Comparison of ENCODE assay signal across 8 mouse cellular contexts in the genomic region with DNA sequence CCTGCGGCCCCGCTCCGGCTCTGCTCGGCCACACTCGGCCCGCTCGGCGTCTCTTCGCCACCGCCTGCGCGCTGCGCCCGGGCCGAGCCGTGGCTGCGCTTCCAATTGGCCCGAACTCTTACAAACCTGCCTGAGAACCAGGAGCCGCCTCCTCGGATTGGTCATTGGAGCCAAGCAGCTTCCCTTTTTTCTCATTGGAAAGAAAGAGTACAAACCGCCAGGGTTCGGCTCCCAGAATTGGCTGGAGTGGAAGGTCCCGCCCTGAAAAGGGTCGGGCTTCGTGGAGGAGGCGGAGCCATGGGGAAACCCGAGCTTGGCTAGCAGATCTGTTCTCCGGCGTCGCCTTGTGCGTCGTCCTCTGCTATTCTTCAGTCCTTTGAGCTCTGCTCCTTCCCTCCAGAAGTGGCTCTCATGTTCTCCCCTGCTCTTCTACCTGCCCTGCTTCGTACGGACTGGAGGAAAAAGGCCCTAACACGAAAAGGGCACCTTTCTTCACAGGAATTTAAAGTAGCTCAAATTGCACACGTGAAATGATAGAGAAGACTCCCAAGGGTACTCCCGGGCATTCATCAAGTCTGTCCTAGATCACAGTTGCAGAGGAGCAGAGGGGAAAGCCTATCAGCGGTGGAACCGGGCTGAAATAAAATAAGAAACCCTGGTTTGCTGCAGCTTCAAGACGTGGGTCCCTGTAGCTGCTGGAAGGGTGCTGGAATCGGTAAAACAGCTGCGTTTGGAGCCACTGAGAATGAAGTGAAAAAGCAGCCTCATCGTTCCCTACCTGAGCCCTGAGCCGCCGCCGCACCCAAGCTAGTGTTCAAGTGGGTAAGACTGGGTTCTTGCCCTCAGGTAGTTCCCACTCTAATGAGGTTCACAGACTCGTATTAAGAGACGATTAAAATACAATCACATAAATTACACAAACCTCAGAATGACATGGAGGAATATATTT. TPM values are rescaled to one million over a fixed set of nuclear protein-coding genes. Genes with fewer than 3 reads are reported as not detected.
DNase-seq lines count a peak whose midpoint lies in the region; ATAC-seq and TF ChIP-seq lines count a peak whose summit lies in the region.

A gene (minus strand): TSS at position 225 of the 949 bp plus-strand sequence.

- H3K9ac ChIP-seq in MEL (ENCODE audit: control insufficient read depth, low read depth, low read length, poor library complexity, severe bottlenecking), result peak within 1 kb of the TSS; percentile 89
- H3K9ac ChIP-seq in forebrain, postnatal 0 days, result peak within 1 kb of the TSS; percentile 84
- H3K9ac ChIP-seq in lung, embryonic 15.5 days, result peak within 1 kb of the TSS; percentile 87

- peak within 1 kb of the TSS; percentile 83 for H3K4me2 ChIP-seq in forebrain, postnatal 0 days (ENCODE audit: low read depth)
- H3K4me2 ChIP-seq in lung, embryonic 15.5 days, result peak within 1 kb of the TSS; percentile 79

- peak within 1 kb of the TSS; percentile 82 to 83 for H3K4me3 ChIP-seq in MEL (ENCODE audit: control insufficient read depth in 1 of 2, insufficient read depth in 1 of 2, low read depth in 2 of 2, low read length in 2 of 2)
- peak within 1 kb of the TSS; percentile 71 for H3K4me3 ChIP-seq in cerebellum, adult 2 months (replicated peaks; ENCODE audit: insufficient read depth, low read depth, low read length)
- H3K4me3 ChIP-seq in forebrain, postnatal 0 days (ENCODE audit: low read depth, low read length), result peak within 1 kb of the TSS; percentile 85
- H3K4me3 ChIP-seq in lung, embryonic 15.5 days, result peak within 1 kb of the TSS; percentile 83

- TF ChIP-seq EP300 in MEL (IDR thresholded peaks at IDR 0.05; ENCODE audit: low read depth in 1 of 2, low read length in 2 of 2), result no peak

- peak; percentile 67 to 98; a peak in 3 of 4 replicates for TF ChIP-seq POLR2A in MEL (IDR thresholded peaks at IDR 0.05; ENCODE audit: control insufficient read depth in 1 of 2, insufficient read depth in 1 of 2, low read depth in 1 of 2, low read length in 2 of 2, poor library complexity in 1 of 2)
- TF ChIP-seq POLR2A in cerebellum, adult 2 months (IDR thresholded peaks at IDR 0.05; ENCODE audit: borderline replicate concordance, insufficient read depth, low read length), result peak; percentile 96

- no peak for TF ChIP-seq CTCF in MEL (IDR thresholded peaks at IDR 0.05 in 2 of 3, conservative IDR thresholded peaks at IDR 0.05 in 1 of 3; ENCODE audit: control insufficient read depth in 1 of 3, insufficient read depth in 1 of 3, low read depth in 2 of 3, low read length in 3 of 3, poor library complexity in 1 of 3, severe bottlenecking in 1 of 3)
- no peak for TF ChIP-seq CTCF in cerebellum, adult 2 months (IDR thresholded peaks at IDR 0.05; ENCODE audit: borderline replicate concordance, insufficient read depth, low read depth, low read length)
- TF ChIP-seq CTCF in forebrain, postnatal 0 days (IDR thresholded peaks at IDR 0.05; ENCODE audit: low read depth), result 0 out of 2 replicates have a peak, but pooled peaks have one; percentile 1

- WGBS in cerebellum, adult 2 months, result 1% methylated on average over 48 of the region's 48 CpGs
- 1% methylated on average over 48 of the region's 48 CpGs for WGBS in forebrain, postnatal 0 days
- under 1% methylated on average over 48 of the region's 48 CpGs for WGBS in lung, embryonic 15.5 days

- H3K79me2 ChIP-seq in MEL (ENCODE audit: control insufficient read depth, insufficient read depth, low read length, poor library complexity), result peaks cover 23% of the 10 kb centered on the region

- H3K9me3 ChIP-seq in MEL (replicated peaks; ENCODE audit: insufficient read depth, low read length), result no peaks in the 10 kb centered on the region
- H3K9me3 ChIP-seq in forebrain, postnatal 0 days (ENCODE audit: low read length), result no peaks in the 10 kb centered on the region
- H3K9me3 ChIP-seq in lung, embryonic 15.5 days, result no peaks in the 10 kb centered on the region

- H3K36me3 ChIP-seq in MEL (ENCODE audit: control insufficient read depth in 1 of 2, insufficient read depth in 2 of 2, low read length in 2 of 2), result peaks cover 0 to 9% of the 10 kb centered on the region in 2 experiments; a peak in 2 of 4 replicates
- H3K36me3 ChIP-seq in forebrain, postnatal 0 days (ENCODE audit: insufficient read depth), result no peaks in the 10 kb centered on the region
- no peaks in the 10 kb centered on the region for H3K36me3 ChIP-seq in lung, embryonic 15.5 days

- TF ChIP-seq RAD21 in MEL (IDR thresholded peaks at IDR 0.05; ENCODE audit: low read depth, low read length), result no peak

- H3K4me1 ChIP-seq in MEL (ENCODE audit: control insufficient read depth in 1 of 2, insufficient read depth in 2 of 2, low read length in 2 of 2), result peaks cover 3 to 21% of the 10 kb centered on the region in 2 experiments
- H3K4me1 ChIP-seq in cerebellum, adult 2 months (ENCODE audit: control insufficient read depth, insufficient read depth, low read length), result peaks cover 32% of the 10 kb centered on the region
- H3K4me1 ChIP-seq in forebrain, postnatal 0 days (ENCODE audit: insufficient read depth), result peaks cover 12% of the 10 kb centered on the region
- H3K4me1 ChIP-seq in lung, embryonic 15.5 days, result peaks cover 30% of the 10 kb centered on the region

- peak; percentile 99 for DNase-seq in MEL (ENCODE audit: low read depth, low spot score)
- DNase-seq in cerebellum, adult 2 months, result peak; percentile 97 to 99
- DNase-seq in forebrain, postnatal 0 days, result peak; percentile 99
- peak; percentile 97 for DNase-seq in heart, postnatal 4 days
- peak; percentile 96 to 98 for DNase-seq in layer of hippocampus, adult 8-10 months (ENCODE audit: low spot score in 2 of 2)
- DNase-seq in ovary, adult 18-20 months (ENCODE audit: low spot score), result peak; percentile 95
- peak; percentile 98 for DNase-seq in thymus, postnatal 0 days (ENCODE audit: low spot score)

- H3K27ac ChIP-seq in MEL (ENCODE audit: control insufficient read depth, low read depth, low read length), result peak within 1 kb of the TSS; percentile 64
- H3K27ac ChIP-seq in cerebellum, adult 2 months (ENCODE audit: insufficient read depth, low read length), result peak within 1 kb of the TSS; percentile 60
- H3K27ac ChIP-seq in forebrain, postnatal 0 days (ENCODE audit: low read depth, low read length), result peak within 1 kb of the TSS; percentile 89
- peak within 1 kb of the TSS; percentile 96 for H3K27ac ChIP-seq in lung, embryonic 15.5 days

- peak; percentile 97 for ATAC-seq in forebrain, postnatal 0 days
- ATAC-seq in lung, embryonic 15.5 days (ENCODE audit: borderline replicate concordance, extremely low read depth, low FRiP score, low TSS enrichment), result peak; percentile 94

- H3K27me3 ChIP-seq in MEL (ENCODE audit: control insufficient read depth in 1 of 2, insufficient read depth in 2 of 2, low read length in 2 of 2), result no peaks in the 10 kb centered on the region
- no peaks in the 10 kb centered on the region for H3K27me3 ChIP-seq in cerebellum, adult 2 months (ENCODE audit: control insufficient read depth, insufficient read depth, low read length)
- H3K27me3 ChIP-seq in forebrain, postnatal 0 days (ENCODE audit: insufficient read depth, low read length), result no peaks in the 10 kb centered on the region
- no peaks in the 10 kb centered on the region for H3K27me3 ChIP-seq in lung, embryonic 15.5 days

TF ChIP-seq in MEL, 35 proteins besides CTCF, POLR2A, EP300 and RAD21 (continues in another document):
- TF ChIP-seq CHD1 (IDR thresholded peaks at IDR 0.05; ENCODE audit: low read depth, low read length) (no peak; the same call in 1 of the 2 replicates), MAX (IDR thresholded peaks at IDR 0.05; ENCODE audit: low read length) (peak; percentile 71; the same call in 1 of the 2 replicates), MXI1 (IDR thresholded peaks at IDR 0.05; ENCODE audit: low read depth, low read length) (peak; percentile 71; the same call in 1 of the 2 replicates), POLR2AphosphoS5 (IDR thresholded peaks at IDR 0.05; ENCODE audit: borderline replicate concordance, low read depth, low read length) (no peak), ZNF384 (IDR thresholded peaks at IDR 0.05; ENCODE audit: low read depth, low read length) (no peak), NELFE (IDR thresholded peaks at IDR 0.05; ENCODE audit: low read depth, low read length) (peak; percentile 91), USF2 (IDR thresholded peaks at IDR 0.05; ENCODE audit: borderline replicate concordance in 1 of 2, insufficient read depth in 1 of 2, low read depth in 1 of 2, low read length in 2 of 2) (no peak), GABPA (IDR thresholded peaks at IDR 0.05; ENCODE audit: low read depth, low read length) (no peak), UBTF (IDR thresholded peaks at IDR 0.05; ENCODE audit: borderline replicate concordance, insufficient read depth, low read depth, low read length) (no peak), GATA1 (IDR thresholded peaks at IDR 0.05; ENCODE audit: low read depth, low read length) (no peak), RCOR1 (IDR thresholded peaks at IDR 0.05; ENCODE audit: low read depth, low read length) (no peak), KAT2A (conservative IDR thresholded peaks at IDR 0.05; ENCODE audit: low read depth, low read length) (no peak), TAL1 (IDR thresholded peaks at IDR 0.05; ENCODE audit: low read length) (no peak), ETS1 (IDR thresholded peaks at IDR 0.05; ENCODE audit: low read depth, low read length) (peak; percentile 17; the same call in 1 of the 2 replicates), TCF12 (IDR thresholded peaks at IDR 0.05; ENCODE audit: low read depth, low read length) (peak; percentile 58; the same call in 1 of the 2 replicates), POLR2AphosphoS2 (IDR thresholded peaks at IDR 0.05; ENCODE audit: low read length) (peak; percentile 81; the same call in 1 of the 2 replicates), CHD2 (IDR thresholded peaks at IDR 0.05; ENCODE audit: low read length) (no peak; the same call in 1 of the 2 replicates), ZC3H11A (IDR thresholded peaks at IDR 0.05; ENCODE audit: low read depth, low read length) (no peak), JUND (IDR thresholded peaks at IDR 0.05; ENCODE audit: low read depth, low read length) (no peak), ZMIZ1 (IDR thresholded peaks at IDR 0.05; ENCODE audit: low read depth, low read length) (peak; percentile 95)

RNA-seq across cellular contexts. Expression of the gene that starts here (rescaled TPM):
- 45.1 and 47.6 TPM in 2 replicates for total RNA-seq in MEL (2012; rRNA removed)
- polyA plus RNA-seq in MEL (2012; ENCODE audit: insufficient read depth in 1 of 2, insufficient read length in 2 of 2, low read depth in 1 of 2, low replicate concordance in 2 of 2, missing spikeins in 1 of 2), result 10 to 100 TPM; 80.4 to 82.9 TPM
- 137 and 139 TPM in 2 replicates for polyA plus RNA-seq in cerebellum, adult 2 months (2012; rRNA removed)
- 90.5 and 103 TPM in 2 replicates for total RNA-seq in forebrain, postnatal 0 days (2014; rRNA removed)
- 85.5 and 93.5 TPM in 2 replicates for polyA plus RNA-seq in forebrain, postnatal 0 days (2015; fragmentation: Nextera tagmentation; extraction: Ambion mirVana)
- total RNA-seq in heart, postnatal 4 days (2021), result 10 to 100 TPM; 41.5 to 42.9 TPM
- total RNA-seq in layer of hippocampus, adult 8-10 months (2022), result 10 to 100 TPM; 78.6 to 86.9 (median 81.8) TPM
- 96.0 and 102 TPM in 2 replicates for polyA plus RNA-seq in lung, embryonic 15.5 days (2015; fragmentation: Nextera tagmentation; extraction: Ambion mirVana)
- 54.0 and 56.6 TPM in 2 replicates for polyA plus RNA-seq in thymus, postnatal 0 days (2015; fragmentation: Nextera tagmentation; extraction: Ambion mirVana)

Comparison
In these comparisons a context has a peak if more than half of its experiments do, and no peak if none do; other contexts are left out.
1. Peak in every context shown above with its lines: DNase-seq, ATAC-seq, H3K4me3 ChIP-seq and H3K27ac ChIP-seq.